Mouse (Mus musculus): ENCODE results near the gene Acvr1. TPM values are rescaled to one million over a fixed set of nuclear protein-coding genes. Genes with fewer than 3 reads are reported as not detected.
A peak's percentile ranks its signal among the peaks of the same experiment; 100 is the strongest.

Gene Acvr1
- polyA plus RNA-seq, 1 experiment from 2014 or later: 4.6 TPM

- H3K27me3 ChIP-seq (replicated peaks; ENCODE audit: control insufficient read depth, insufficient read depth, low read length): no peaks in the 10 kb centered on the region
- no peak for ATAC-seq
- 84% methylated on average over 17 of the region's 17 CpGs for WGBS
- no peaks in the 10 kb centered on the region for H3K36me3 ChIP-seq (ENCODE audit: control insufficient read depth, insufficient read depth, low read length)
- H3K27ac ChIP-seq (ENCODE audit: low read length): no peak overlapping the region
- no peak overlapping the region for H3K4me2 ChIP-seq (ENCODE audit: low read depth, low read length)
- H3K9ac ChIP-seq (ENCODE audit: low read depth, low read length): no peak overlapping the region
- H3K4me1 ChIP-seq (ENCODE audit: control insufficient read depth, insufficient read depth, low read length): no peaks in the 10 kb centered on the region
- H3K9me3 ChIP-seq (ENCODE audit: control insufficient read depth, low read length): no peaks in the 10 kb centered on the region
- H3K4me3 ChIP-seq (ENCODE audit: low read length): no peak overlapping the region
These were observed 29.9 kb upstream of the Acvr1 start for GRCm38 (mm10) chr2:58596774-58597342.

- 36% methylated on average over 9 of the region's 9 CpGs for WGBS
- no peaks in the 10 kb centered on the region for H3K9me3 ChIP-seq (ENCODE audit: control insufficient read depth, low read length)
- H3K4me2 ChIP-seq (ENCODE audit: low read depth, low read length): no peak overlapping the region
- no peak overlapping the region for H3K9ac ChIP-seq (ENCODE audit: low read depth, low read length)
- no peak overlapping the region for H3K4me3 ChIP-seq (ENCODE audit: low read length)
- no peak for ATAC-seq
- peak overlapping the region; percentile 62 for H3K27ac ChIP-seq (ENCODE audit: low read length)
- no peaks in the 10 kb centered on the region for H3K27me3 ChIP-seq (replicated peaks; ENCODE audit: control insufficient read depth, insufficient read depth, low read length)
- H3K4me1 ChIP-seq (ENCODE audit: control insufficient read depth, insufficient read depth, low read length): peaks cover under 1% of the 10 kb centered on the region; the same call in 1 of the 2 replicates
- H3K36me3 ChIP-seq (ENCODE audit: control insufficient read depth, insufficient read depth, low read length): no peaks in the 10 kb centered on the region
These were observed 28.4 kb upstream of the Acvr1 start for GRCm38 (mm10) chr2:58595350-58595749.

- Histone ChIP-seq H3K4me3 (ENCODE audit: low read length) (no peak overlapping the region), H3K4me2 (ENCODE audit: low read depth, low read length) (no peak overlapping the region), H3K9me3 (ENCODE audit: control insufficient read depth, low read length) (no peaks in the 10 kb centered on the region), H3K36me3 (ENCODE audit: control insufficient read depth, insufficient read depth, low read length) (no peaks in the 10 kb centered on the region), H3K4me1 (ENCODE audit: control insufficient read depth, insufficient read depth, low read length) (peaks cover 8% of the 10 kb centered on the region), H3K27ac (ENCODE audit: low read length) (no peak overlapping the region), H3K9ac (ENCODE audit: low read depth, low read length) (no peak overlapping the region), H3K27me3 (replicated peaks; ENCODE audit: control insufficient read depth, insufficient read depth, low read length) (no peaks in the 10 kb centered on the region)
- ATAC-seq: 0 out of 2 replicates have a peak, but pooled peaks have one; percentile 16
- WGBS: 93% methylated on average over 1 of the region's 1 CpGs
These were observed 23.1 kb upstream of the Acvr1 start for GRCm38 (mm10) chr2:58590055-58590454.

- no peak overlapping the region for H3K4me3 ChIP-seq (ENCODE audit: low read length)
- H3K27ac ChIP-seq (ENCODE audit: low read length): no peak overlapping the region
- peaks cover 8% of the 10 kb centered on the region for H3K4me1 ChIP-seq (ENCODE audit: control insufficient read depth, insufficient read depth, low read length)
- H3K4me2 ChIP-seq (ENCODE audit: low read depth, low read length): no peak overlapping the region
- peak; percentile 67 for ATAC-seq
- no peaks in the 10 kb centered on the region for H3K36me3 ChIP-seq (ENCODE audit: control insufficient read depth, insufficient read depth, low read length)
- no peaks in the 10 kb centered on the region for H3K9me3 ChIP-seq (ENCODE audit: control insufficient read depth, low read length)
- H3K27me3 ChIP-seq (replicated peaks; ENCODE audit: control insufficient read depth, insufficient read depth, low read length): no peaks in the 10 kb centered on the region
- 49% methylated on average over 4 of the region's 4 CpGs for WGBS
- H3K9ac ChIP-seq (ENCODE audit: low read depth, low read length): no peak overlapping the region
These were observed 22.7 kb upstream of the Acvr1 start for GRCm38 (mm10) chr2:58589637-58590036.

- no peaks in the 10 kb centered on the region for H3K9me3 ChIP-seq (ENCODE audit: control insufficient read depth, low read length)
- peaks cover 8% of the 10 kb centered on the region for H3K4me1 ChIP-seq (ENCODE audit: control insufficient read depth, insufficient read depth, low read length)
- H3K4me2 ChIP-seq (ENCODE audit: low read depth, low read length): no peak overlapping the region
These were observed 19.4 kb upstream of the Acvr1 start for GRCm38 (mm10) chr2:58586311-58586710.

GRCm38 (mm10) chr2:58574167-58574566 lies 7.2 kb upstream of the Acvr1 start:
- no peaks in the 10 kb centered on the region for H3K9me3 ChIP-seq (ENCODE audit: control insufficient read depth, low read length)
- H3K27ac ChIP-seq (ENCODE audit: low read length): no peak overlapping the region
- no peaks in the 10 kb centered on the region for H3K36me3 ChIP-seq (ENCODE audit: control insufficient read depth, insufficient read depth, low read length)
- no peak overlapping the region for H3K4me2 ChIP-seq (ENCODE audit: low read depth, low read length)
- H3K4me3 ChIP-seq (ENCODE audit: low read length): no peak overlapping the region
- H3K9ac ChIP-seq (ENCODE audit: low read depth, low read length): no peak overlapping the region
- peaks cover under 1% of the 10 kb centered on the region; the same call in 1 of the 2 replicates for H3K4me1 ChIP-seq (ENCODE audit: control insufficient read depth, insufficient read depth, low read length)
- WGBS: 82% methylated on average over 2 of the region's 2 CpGs
- no peak for ATAC-seq
- H3K27me3 ChIP-seq (replicated peaks; ENCODE audit: control insufficient read depth, insufficient read depth, low read length): no peaks in the 10 kb centered on the region

More at GRCm38 (mm10) chr2:58586311-58586710, 19.4 kb upstream of the Acvr1 start:
- 71% methylated on average over 10 of the region's 10 CpGs for WGBS
- Histone ChIP-seq H3K9ac (ENCODE audit: low read depth, low read length) (no peak overlapping the region), H3K4me3 (ENCODE audit: low read length) (no peak overlapping the region), H3K27me3 (replicated peaks; ENCODE audit: control insufficient read depth, insufficient read depth, low read length) (no peaks in the 10 kb centered on the region), H3K27ac (ENCODE audit: low read length) (no peak overlapping the region), H3K36me3 (ENCODE audit: control insufficient read depth, insufficient read depth, low read length) (no peaks in the 10 kb centered on the region)
- ATAC-seq: no peak

- Histone ChIP-seq H3K4me2 (ENCODE audit: low read depth, low read length) (no peak overlapping the region), H3K36me3 (ENCODE audit: control insufficient read depth, insufficient read depth, low read length) (no peaks in the 10 kb centered on the region), H3K9me3 (ENCODE audit: control insufficient read depth, low read length) (no peaks in the 10 kb centered on the region), H3K27ac (ENCODE audit: low read length) (peak overlapping the region; percentile 97; the same call in 1 of the 2 replicates), H3K4me1 (ENCODE audit: control insufficient read depth, insufficient read depth, low read length) (peaks cover 31% of the 10 kb centered on the region), H3K27me3 (replicated peaks; ENCODE audit: control insufficient read depth, insufficient read depth, low read length) (no peaks in the 10 kb centered on the region), H3K4me3 (ENCODE audit: low read length) (no peak overlapping the region), H3K9ac (ENCODE audit: low read depth, low read length) (peak overlapping the region; percentile 92; the same call in 1 of the 2 replicates)
- ATAC-seq: no peak
- WGBS: 71% methylated on average over 4 of the region's 4 CpGs
These were observed 2.1 kb upstream of the Acvr1 start for GRCm38 (mm10) chr2:58568841-58569645.

- peak overlapping the region; percentile 64 for H3K4me2 ChIP-seq (ENCODE audit: low read depth, low read length)
- H3K27ac ChIP-seq (ENCODE audit: low read length): peak overlapping the region; percentile 97
- 9% methylated on average over 12 of the region's 12 CpGs for WGBS
- ATAC-seq: no peak
- H3K9ac ChIP-seq (ENCODE audit: low read depth, low read length): peak overlapping the region; percentile 92
- no peaks in the 10 kb centered on the region for H3K9me3 ChIP-seq (ENCODE audit: control insufficient read depth, low read length)
- H3K36me3 ChIP-seq (ENCODE audit: control insufficient read depth, insufficient read depth, low read length): no peaks in the 10 kb centered on the region
- H3K4me3 ChIP-seq (ENCODE audit: low read length): peak overlapping the region; percentile 91
- H3K4me1 ChIP-seq (ENCODE audit: control insufficient read depth, insufficient read depth, low read length): peaks cover 31% of the 10 kb centered on the region
- no peaks in the 10 kb centered on the region for H3K27me3 ChIP-seq (replicated peaks; ENCODE audit: control insufficient read depth, insufficient read depth, low read length)
These were observed 1.1 kb upstream of the Acvr1 start for GRCm38 (mm10) chr2:58567866-58568719.

Measured in intestine, embryonic 16.5 days (tissue).